ENCODE assay signal across 20 mouse cellular contexts in genomic region chr10:95368151-95368550, GRCm38 (mm10). TPM values are rescaled to one million over a fixed set of nuclear protein-coding genes. Genes with fewer than 3 reads are reported as not detected.
DNase-seq lines count a peak whose midpoint lies in the region; TF ChIP-seq lines count a peak whose summit lies in the region.
"Had no signal": no experiment of that assay in that cellular context is flagged by ENCODE, and none has a peak within 500 bp of the region (broad histone marks: within the 10 kb centered on the region; RNA-seq: fewer than 3 reads in every experiment).

No protein-coding gene starts in this region.

- no peak overlapping the region for H3K9ac ChIP-seq in CH12.LX (ENCODE audit: insufficient read depth, low read depth)
- H3K9ac ChIP-seq in MEL (ENCODE audit: control insufficient read depth, low read depth, low read length, poor library complexity, severe bottlenecking), result peak overlapping the region; percentile 43

- H3K36me3 ChIP-seq in CH12.LX (replicated peaks in 1 of 2; ENCODE audit: control insufficient read depth in 1 of 2, insufficient read depth in 1 of 2, low read length in 1 of 2), result no peaks in the 10 kb centered on the region
- H3K36me3 ChIP-seq in MEL (ENCODE audit: control insufficient read depth in 1 of 2, insufficient read depth in 2 of 2, low read length in 2 of 2), result no peaks in the 10 kb centered on the region
- H3K36me3 ChIP-seq: G1E had no signal

- dilution Hi-C loops in CH12.LX (cut with MboI; ENCODE audit: extremely low pct_ligation_motif_present, extremely low pct_unique_long_range_greater_than_20kb, low sequenced_read_pairs), result no loop called here

- no peak for TF ChIP-seq POLR2A in CH12.LX (IDR thresholded peaks at IDR 0.05; ENCODE audit: low read depth, low read length)
- TF ChIP-seq POLR2A in MEL (IDR thresholded peaks at IDR 0.05; ENCODE audit: control insufficient read depth in 1 of 2, insufficient read depth in 1 of 2, low read depth in 1 of 2, low read length in 2 of 2, poor library complexity in 1 of 2), result no peak

- DNase-seq in CH12.LX (ENCODE audit: extremely low read depth) (no peak), MEL (ENCODE audit: low read depth, low spot score) (peak; percentile 50), MN1 (ENCODE audit: low spot score) (peak; percentile 50)
- DNase-seq in layer of hippocampus, adult 18-20 months (ENCODE audit: low spot score in 2 of 2), result no peak
- no peak for DNase-seq in thymus, postnatal 36 days
- DNase-seq in layer of hippocampus, adult 9-10 months (ENCODE audit: low spot score), result no peak
- DNase-seq: adrenal gland, adult 2 months; adrenal gland, adult 8-10 months; adrenal gland, postnatal 10 days; adrenal gland, postnatal 14 days; adrenal gland, postnatal 25 days; adrenal gland, postnatal 36 days; cerebellum, adult 11 months; cerebellum, adult 11-12 months; cerebellum, adult 18-20 months; cerebellum, adult 2 months; cerebellum, adult 8-10 months; cerebellum, adult 9-10 months had no signal

- H3K79me2 ChIP-seq in CH12.LX (replicated peaks; ENCODE audit: control insufficient read depth, extremely low read depth, insufficient read depth, poor library complexity, severe bottlenecking) (no peaks in the 10 kb centered on the region), MEL (ENCODE audit: control insufficient read depth, insufficient read depth, low read length, poor library complexity) (no peaks in the 10 kb centered on the region)

- TF ChIP-seq CTCF in CH12.LX (conservative IDR thresholded peaks at IDR 0.05 in 1 of 2, IDR thresholded peaks at IDR 0.05 in 1 of 2; ENCODE audit: low read depth in 2 of 2, low read length in 2 of 2), result no peak
- no peak for TF ChIP-seq CTCF in MEL (IDR thresholded peaks at IDR 0.05 in 2 of 3, conservative IDR thresholded peaks at IDR 0.05 in 1 of 3; ENCODE audit: control insufficient read depth in 1 of 3, insufficient read depth in 1 of 3, low read depth in 2 of 3, low read length in 3 of 3, poor library complexity in 1 of 3, severe bottlenecking in 1 of 3)

- no peak for TF ChIP-seq EP300 in CH12.LX (IDR thresholded peaks at IDR 0.05; ENCODE audit: low read length)
- TF ChIP-seq EP300 in MEL (IDR thresholded peaks at IDR 0.05; ENCODE audit: low read depth in 1 of 2, low read length in 2 of 2), result no peak

- H3K4me3 ChIP-seq in CH12.LX (replicated peaks in 1 of 3; ENCODE audit: low read depth in 2 of 3, low read length in 2 of 3, poor library complexity in 1 of 3) (no peak overlapping the region), MEL (ENCODE audit: control insufficient read depth in 1 of 2, insufficient read depth in 1 of 2, low read depth in 2 of 2, low read length in 2 of 2) (peak overlapping the region; percentile 49 to 77)

- in situ Hi-C loops in CH12.LX (cut with MboI; ENCODE audit: low pct_ligation_motif_present, low pct_unique_long_range_greater_than_20kb, low sequenced_read_pairs), result no loop called here

- H3K9me3 ChIP-seq in CH12.LX (replicated peaks; ENCODE audit: low read length), result peaks cover 3% of the 10 kb centered on the region
- no peaks in the 10 kb centered on the region for H3K9me3 ChIP-seq in MEL (replicated peaks; ENCODE audit: insufficient read depth, low read length)
- H3K9me3 ChIP-seq: G1E had no signal

- H3K27ac ChIP-seq in CH12.LX (ENCODE audit: insufficient read depth, low read depth) (no peak overlapping the region), MEL (ENCODE audit: control insufficient read depth, low read depth, low read length) (no peak overlapping the region)

- peak overlapping the region; percentile 51 for H3K4me2 ChIP-seq in CH12.LX (ENCODE audit: insufficient read depth, low read depth, poor library complexity, severe bottlenecking)

- H3K27me3 ChIP-seq in CH12.LX (replicated peaks), result no peaks in the 10 kb centered on the region
- H3K27me3 ChIP-seq in MEL (ENCODE audit: control insufficient read depth in 1 of 2, insufficient read depth in 2 of 2, low read length in 2 of 2), result no peaks in the 10 kb centered on the region
- H3K27me3 ChIP-seq: Patski had no signal

- peaks cover 20 to 41% of the 10 kb centered on the region in 2 experiments for H3K4me1 ChIP-seq in CH12.LX (ENCODE audit: control insufficient read depth in 1 of 2, insufficient read depth in 2 of 2)
- H3K4me1 ChIP-seq in MEL (ENCODE audit: control insufficient read depth in 1 of 2, insufficient read depth in 2 of 2, low read length in 2 of 2), result no peaks in the 10 kb centered on the region

- TF ChIP-seq RAD21 in CH12.LX (IDR thresholded peaks at IDR 0.05; ENCODE audit: low read depth, low read length) (no peak), MEL (IDR thresholded peaks at IDR 0.05; ENCODE audit: low read depth, low read length) (no peak)

TF ChIP-seq in CH12.LX, 34 proteins besides CTCF, POLR2A, EP300 and RAD21:
- TF ChIP-seq USF1 (IDR thresholded peaks at IDR 0.05; ENCODE audit: low read depth, low read length) (no peak), MEF2A (IDR thresholded peaks at IDR 0.05; ENCODE audit: borderline replicate concordance, low read depth, low read length) (no peak), ELF1 (IDR thresholded peaks at IDR 0.05; ENCODE audit: low read depth, low read length) (no peak), ZC3H11A (IDR thresholded peaks at IDR 0.05; ENCODE audit: low read depth, low read length) (no peak)

TF ChIP-seq in MEL, 35 proteins besides CTCF, POLR2A, EP300 and RAD21:
- no peak for TF ChIP-seq CHD2 (IDR thresholded peaks at IDR 0.05; ENCODE audit: low read length)
- TF ChIP-seq ZMIZ1 (IDR thresholded peaks at IDR 0.05; ENCODE audit: low read depth, low read length), result no peak
- no peak for TF ChIP-seq BHLHE40 (IDR thresholded peaks at IDR 0.05; ENCODE audit: borderline replicate concordance, low read depth, low read length)
- no peak for TF ChIP-seq POLR2AphosphoS2 (IDR thresholded peaks at IDR 0.05; ENCODE audit: low read length)
- TF ChIP-seq POLR2AphosphoS5 (IDR thresholded peaks at IDR 0.05; ENCODE audit: borderline replicate concordance, low read depth, low read length), result no peak
- TF ChIP-seq E2F4 (IDR thresholded peaks at IDR 0.05; ENCODE audit: borderline replicate concordance, low read depth, low read length), result no peak
- TF ChIP-seq GATA1 (IDR thresholded peaks at IDR 0.05; ENCODE audit: low read depth, low read length), result no peak
- TF ChIP-seq ZC3H11A (IDR thresholded peaks at IDR 0.05; ENCODE audit: low read depth, low read length), result no peak
- no peak for TF ChIP-seq TAL1 (IDR thresholded peaks at IDR 0.05; ENCODE audit: low read length)
- TF ChIP-seq MAFK (IDR thresholded peaks at IDR 0.05; ENCODE audit: borderline replicate concordance, low read depth, low read length), result no peak
- TF ChIP-seq NELFE (IDR thresholded peaks at IDR 0.05; ENCODE audit: low read depth, low read length), result no peak
- no peak for TF ChIP-seq SMC3 (IDR thresholded peaks at IDR 0.05; ENCODE audit: low read depth, low read length)
- no peak for TF ChIP-seq KAT2A (conservative IDR thresholded peaks at IDR 0.05; ENCODE audit: low read depth, low read length)
- no peak for TF ChIP-seq CHD1 (IDR thresholded peaks at IDR 0.05; ENCODE audit: low read depth, low read length)
- TF ChIP-seq HCFC1 (IDR thresholded peaks at IDR 0.05; ENCODE audit: low read depth, low read length), result no peak
- TF ChIP-seq NRF1 (IDR thresholded peaks at IDR 0.05; ENCODE audit: insufficient read depth, low read depth, low read length, poor library complexity, severe bottlenecking), result no peak
- TF ChIP-seq UBTF (IDR thresholded peaks at IDR 0.05; ENCODE audit: borderline replicate concordance, insufficient read depth, low read depth, low read length), result no peak
- no peak for TF ChIP-seq USF1 (IDR thresholded peaks at IDR 0.05; ENCODE audit: low read depth, low read length)
- no peak for TF ChIP-seq MAZ (IDR thresholded peaks at IDR 0.05; ENCODE audit: low read depth, low read length)

RNA-seq across cellular contexts. Expression of gene Cradd, which starts 44.2 kb away (rescaled TPM):
- total RNA-seq in CH12.LX (2012; rRNA removed), result 5.6 and 6.0 TPM in 2 replicates
- total RNA-seq in CH12.LX (2014; rRNA removed), result 5.2 and 5.6 TPM in 2 replicates
- polyA plus RNA-seq in CH12.LX (2012; ENCODE audit: insufficient read length, low read depth), result 8.2 and 8.8 TPM in 2 replicates
- total RNA-seq in MEL (2012; rRNA removed), result 1.9 and 2.5 TPM in 2 replicates
- polyA plus RNA-seq in MEL (2012; ENCODE audit: insufficient read depth in 1 of 2, insufficient read length in 2 of 2, low read depth in 1 of 2, low replicate concordance in 2 of 2, missing spikeins in 1 of 2), result 1 to 10 TPM in 1 of 2 experiments, not detected in 1; 9.0 TPM
- total RNA-seq in layer of hippocampus, adult 18-20 months (2021), result 1 to 10 TPM; 5.7 to 6.7 TPM

RNA-seq across cellular contexts. Expression of gene Socs2, which starts 48.8 kb away (rescaled TPM):
- total RNA-seq in CH12.LX (2012; rRNA removed) (7.8 and 8.1 TPM in 2 replicates), CH12.LX (2014; rRNA removed) (13.8 and 15.7 TPM in 2 replicates), MEL (2012; rRNA removed) (16.0 and 16.5 TPM in 2 replicates)
- polyA plus RNA-seq in CH12.LX (2012; ENCODE audit: insufficient read length, low read depth) (12.0 and 16.3 TPM in 2 replicates), MEL (2012; ENCODE audit: insufficient read depth in 1 of 2, insufficient read length in 2 of 2, low read depth in 1 of 2, low replicate concordance in 2 of 2, missing spikeins in 1 of 2) (10 to 100 TPM in 1 of 2 experiments, not detected in 1; 24.9 TPM)
- 10 to 100 TPM; 30.6 to 32.9 TPM for total RNA-seq in layer of hippocampus, adult 18-20 months (2021)

Comparison
In these comparisons a context has a peak if more than half of its experiments do, and no peak if none do; other contexts are left out.
1. DNase-seq: peak in MEL (single experiment) and MN1 (single experiment); none in CH12.LX (single experiment), layer of hippocampus, adult 18-20 months (0 of 2), thymus, postnatal 36 days (0 of 2) and layer of hippocampus, adult 9-10 months (single experiment).
2. H3K4me3 ChIP-seq: peak in MEL (2 of 2); none in CH12.LX (0 of 3).